Mouse (Mus musculus): ENCODE measurements around the gene Cc2d1a.

Gene Cc2d1a

GRCm38 (mm10) chr8:84104697-84105609 is 42.8 kb downstream of the Cc2d1a start, which contains the start of gene Dcaf15:
TSS of gene Dcaf15 (minus strand) at chr8:84104768.
- DNase-seq (ENCODE audit: low spot score in 2 of 2), result peak; percentile 99

DNA sequence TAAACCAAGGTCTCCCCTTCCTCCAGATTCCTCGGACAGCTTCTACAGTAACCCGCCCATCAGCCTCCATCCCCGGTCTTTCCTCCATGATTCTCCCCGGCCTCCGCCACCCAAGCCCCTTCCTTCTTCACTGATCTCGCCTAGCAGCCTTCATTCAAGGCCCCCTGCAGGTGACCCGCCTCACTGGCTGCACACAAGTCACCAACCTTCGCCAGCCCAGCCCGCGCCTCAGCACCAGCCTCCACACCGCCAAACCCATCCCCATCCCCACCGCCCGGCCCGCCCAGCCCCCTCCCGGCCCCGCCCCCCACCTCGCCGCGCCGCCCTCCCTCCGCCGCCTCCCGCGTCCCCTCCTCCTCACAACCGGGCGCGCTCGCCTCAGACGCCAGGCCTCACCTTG is 43.5 kb downstream of the Cc2d1a start:
- peak; percentile 80 to 85 for DNase-seq (ENCODE audit: low spot score in 2 of 2)

- DNase-seq (ENCODE audit: low spot score in 2 of 2), result no peak
These were observed 44.1 kb downstream of the Cc2d1a start for GRCm38 (mm10) chr8:84103601-84104000.

DNA sequence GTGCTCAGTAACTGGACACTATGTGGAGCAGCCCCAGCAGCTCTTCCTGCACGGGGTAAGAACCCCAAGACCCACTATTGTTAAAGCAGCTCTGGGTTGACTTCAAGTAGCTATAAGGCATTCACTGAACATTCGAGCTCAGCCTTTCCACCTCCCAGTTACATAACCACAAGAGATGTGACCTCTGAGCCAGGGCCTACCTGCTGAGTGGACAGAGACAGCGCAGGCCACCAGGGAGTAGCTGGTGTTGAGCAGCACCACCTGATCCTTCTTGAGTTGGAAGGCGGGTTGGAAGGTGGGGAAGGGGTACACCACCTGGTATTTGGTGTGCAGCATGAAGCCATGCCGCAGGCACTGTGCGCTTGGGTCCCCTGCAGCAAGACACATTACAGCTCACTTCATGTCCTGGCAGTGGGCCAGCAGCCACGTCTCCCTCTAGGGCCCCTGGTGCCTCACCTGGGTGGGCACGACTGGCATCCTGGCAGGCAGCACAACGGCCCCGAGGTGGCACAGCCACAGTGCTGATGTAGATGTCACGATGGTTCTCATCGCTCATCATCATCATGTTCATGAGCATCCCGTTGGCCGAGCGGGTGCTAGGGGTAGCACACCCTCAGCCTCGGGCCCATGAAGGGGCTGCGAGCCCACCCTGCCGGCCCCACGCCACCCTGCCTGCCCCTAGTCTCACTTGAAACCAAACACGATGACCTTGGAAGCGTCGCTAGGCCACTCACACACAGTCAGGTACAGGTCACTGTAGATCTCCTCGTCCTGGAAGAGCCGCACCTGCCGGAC is 46.1 kb downstream of the Cc2d1a start:
- no peak for DNase-seq (ENCODE audit: low spot score in 2 of 2)

GRCm38 (mm10) chr8:84098376-84098775 is 49.4 kb downstream of the Cc2d1a start:
- no peak for DNase-seq (ENCODE audit: low spot score in 2 of 2)

- no peak for DNase-seq (ENCODE audit: low spot score in 2 of 2)
These were observed 51.7 kb downstream of the Cc2d1a start for GRCm38 (mm10) chr8:84096061-84096460.

GRCm38 (mm10) chr8:84090585-84090984 is 57.2 kb downstream of the Cc2d1a start:
- DNase-seq (ENCODE audit: low spot score in 2 of 2), result no peak

- no peak for DNase-seq (ENCODE audit: low spot score in 2 of 2)
These were observed 58.5 kb downstream of the Cc2d1a start for GRCm38 (mm10) chr8:84089277-84089676.

DNA sequence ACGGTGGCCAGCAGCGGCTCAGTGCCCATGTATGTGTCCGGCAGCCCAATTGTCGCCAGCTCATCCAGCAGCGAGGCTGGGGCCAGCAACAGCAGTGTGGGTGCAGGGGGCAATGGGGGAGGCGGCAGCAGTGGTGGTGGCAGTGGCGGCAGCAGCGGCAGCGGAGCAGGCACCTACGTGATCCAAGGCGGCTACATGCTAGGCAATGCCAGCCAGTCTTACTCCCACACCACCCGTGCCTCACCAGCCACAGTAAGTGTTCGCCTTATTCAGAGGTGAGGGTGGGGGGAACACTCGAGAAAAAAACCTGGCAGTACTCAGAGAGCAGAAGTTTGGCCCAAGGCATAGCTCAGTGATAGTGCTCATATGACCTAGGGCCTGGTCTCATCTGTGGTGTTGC is 59.9 kb downstream of the Cc2d1a start:
- no peak for DNase-seq (ENCODE audit: low spot score in 2 of 2)

DNA sequence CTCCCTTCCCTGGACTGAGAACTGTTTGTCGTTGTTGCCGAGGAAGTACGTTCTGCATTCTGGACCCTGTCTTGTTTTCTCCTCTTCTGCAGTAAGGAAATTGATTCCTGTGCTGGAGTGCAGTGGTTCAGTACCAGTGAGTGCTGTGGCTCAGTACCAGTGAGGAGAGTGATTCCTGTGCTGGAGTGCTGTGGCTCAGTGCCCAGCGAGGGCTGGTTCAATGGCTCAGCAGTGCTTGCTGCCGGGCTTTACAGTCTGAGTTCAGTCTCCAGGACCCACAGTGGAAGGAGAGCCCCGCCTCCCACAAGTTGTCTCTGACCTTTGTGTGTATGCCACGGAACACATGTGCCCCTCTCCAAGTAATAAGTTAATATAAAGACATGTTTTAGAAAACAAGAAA is 60.6 kb downstream of the Cc2d1a start:
- DNase-seq (ENCODE audit: low spot score in 2 of 2), result no peak

- no peak for DNase-seq (ENCODE audit: low spot score in 2 of 2)
These were observed 63.2 kb downstream of the Cc2d1a start for GRCm38 (mm10) chr8:84084341-84085115.

GRCm38 (mm10) chr8:84083829-84084241 is 63.9 kb downstream of the Cc2d1a start:
- no peak for DNase-seq (ENCODE audit: low spot score in 2 of 2)
